Mouse (Mus musculus): ENCODE measurements at regions not wholly inside any gene's neighbourhood (a gene's known extent, or its start where the extent isn't known, plus 50 kb on each side); places are given as distances from the start of the nearest gene placed in this dataset.

- ATAC-seq (ENCODE audit: low read depth): peak; percentile 58; the same call in 1 of the 2 replicates
Measured at GRCm38 (mm10) chr2:116697542-116697941, 180.9 kb upstream of the Tmco5 start.

GRCm38 (mm10) chr2:116704705-116705104, 173.8 kb upstream of the Tmco5 start:
- H3K4me1 ChIP-seq (ENCODE audit: control insufficient read depth, insufficient read depth, low read length): no peaks in the 10 kb centered on the region
- no peak overlapping the region for H3K9ac ChIP-seq (replicated peaks; ENCODE audit: low read depth, low read length)
- no peak overlapping the region for H3K4me2 ChIP-seq (ENCODE audit: low read depth, low read length)
- H3K27ac ChIP-seq (ENCODE audit: low read depth, low read length): no peak overlapping the region
- no peak for ATAC-seq (ENCODE audit: low read depth)
- H3K27me3 ChIP-seq (ENCODE audit: control insufficient read depth, insufficient read depth, low read length): no peaks in the 10 kb centered on the region
- no peaks in the 10 kb centered on the region for H3K36me3 ChIP-seq (ENCODE audit: control insufficient read depth, insufficient read depth, low read length)
- H3K4me3 ChIP-seq (ENCODE audit: low read depth, low read length): no peak overlapping the region
- H3K9me3 ChIP-seq (ENCODE audit: control insufficient read depth, low read length): no peaks in the 10 kb centered on the region

More at GRCm38 (mm10) chr2:116697542-116697941, 180.9 kb upstream of the Tmco5 start:
- 55% methylated on average over 5 of the region's 5 CpGs for WGBS
- H3K9ac ChIP-seq (replicated peaks; ENCODE audit: low read depth, low read length): no peak overlapping the region
- no peaks in the 10 kb centered on the region for H3K36me3 ChIP-seq (ENCODE audit: control insufficient read depth, insufficient read depth, low read length)
- H3K9me3 ChIP-seq (ENCODE audit: control insufficient read depth, low read length): no peaks in the 10 kb centered on the region
- no peak overlapping the region for H3K27ac ChIP-seq (ENCODE audit: low read depth, low read length)
- H3K4me1 ChIP-seq (ENCODE audit: control insufficient read depth, insufficient read depth, low read length): no peaks in the 10 kb centered on the region
- H3K4me3 ChIP-seq (ENCODE audit: low read depth, low read length): no peak overlapping the region
- no peaks in the 10 kb centered on the region for H3K27me3 ChIP-seq (ENCODE audit: control insufficient read depth, insufficient read depth, low read length)
- H3K4me2 ChIP-seq (ENCODE audit: low read depth, low read length): no peak overlapping the region

GRCm38 (mm10) chr2:116709608-116710007, 168.9 kb upstream of the Tmco5 start:
- no peak for ATAC-seq (ENCODE audit: low read depth)
- H3K27ac ChIP-seq (ENCODE audit: low read depth, low read length): no peak overlapping the region
- H3K4me1 ChIP-seq (ENCODE audit: control insufficient read depth, insufficient read depth, low read length): no peaks in the 10 kb centered on the region
- H3K27me3 ChIP-seq (ENCODE audit: control insufficient read depth, insufficient read depth, low read length): no peaks in the 10 kb centered on the region
- no peak overlapping the region for H3K4me2 ChIP-seq (ENCODE audit: low read depth, low read length)
- 77% methylated on average over 4 of the region's 4 CpGs for WGBS
- H3K4me3 ChIP-seq (ENCODE audit: low read depth, low read length): no peak overlapping the region
- no peak overlapping the region for H3K9ac ChIP-seq (replicated peaks; ENCODE audit: low read depth, low read length)
- no peaks in the 10 kb centered on the region for H3K9me3 ChIP-seq (ENCODE audit: control insufficient read depth, low read length)
- H3K36me3 ChIP-seq (ENCODE audit: control insufficient read depth, insufficient read depth, low read length): no peaks in the 10 kb centered on the region

GRCm38 (mm10) chr2:116716529-116717201, 161.8 kb upstream of the Tmco5 start:
- Histone ChIP-seq H3K27me3 (ENCODE audit: control insufficient read depth, insufficient read depth, low read length) (no peaks in the 10 kb centered on the region), H3K4me1 (ENCODE audit: control insufficient read depth, insufficient read depth, low read length) (no peaks in the 10 kb centered on the region), H3K27ac (ENCODE audit: low read depth, low read length) (no peak overlapping the region), H3K9me3 (ENCODE audit: control insufficient read depth, low read length) (no peaks in the 10 kb centered on the region), H3K4me3 (ENCODE audit: low read depth, low read length) (no peak overlapping the region), H3K36me3 (ENCODE audit: control insufficient read depth, insufficient read depth, low read length) (no peaks in the 10 kb centered on the region), H3K9ac (replicated peaks; ENCODE audit: low read depth, low read length) (no peak overlapping the region), H3K4me2 (ENCODE audit: low read depth, low read length) (no peak overlapping the region)
- 65% methylated on average over 9 of the region's 9 CpGs for WGBS
- ATAC-seq (ENCODE audit: low read depth): peak; percentile 44; the same call in 1 of the 2 replicates

- H3K4me1 ChIP-seq (ENCODE audit: control insufficient read depth, insufficient read depth, low read length): no peaks in the 10 kb centered on the region
- H3K27ac ChIP-seq (ENCODE audit: low read depth, low read length): no peak overlapping the region
- H3K4me3 ChIP-seq (ENCODE audit: low read depth, low read length): no peak overlapping the region
- 81% methylated on average over 5 of the region's 5 CpGs for WGBS
- H3K4me2 ChIP-seq (ENCODE audit: low read depth, low read length): no peak overlapping the region
- H3K36me3 ChIP-seq (ENCODE audit: control insufficient read depth, insufficient read depth, low read length): no peaks in the 10 kb centered on the region
- H3K9ac ChIP-seq (replicated peaks; ENCODE audit: low read depth, low read length): no peak overlapping the region
- H3K9me3 ChIP-seq (ENCODE audit: control insufficient read depth, low read length): no peaks in the 10 kb centered on the region
- H3K27me3 ChIP-seq (ENCODE audit: control insufficient read depth, insufficient read depth, low read length): no peaks in the 10 kb centered on the region
- no peak for ATAC-seq (ENCODE audit: low read depth)
Measured at GRCm38 (mm10) chr2:116718637-116719036, 159.9 kb upstream of the Tmco5 start.

GRCm38 (mm10) chr2:116727591-116727990, 150.9 kb upstream of the Tmco5 start:
- H3K4me3 ChIP-seq (ENCODE audit: low read depth, low read length): no peak overlapping the region
- no peak overlapping the region for H3K9ac ChIP-seq (replicated peaks; ENCODE audit: low read depth, low read length)
- ATAC-seq (ENCODE audit: low read depth): no peak
- H3K4me2 ChIP-seq (ENCODE audit: low read depth, low read length): no peak overlapping the region
- no peaks in the 10 kb centered on the region for H3K9me3 ChIP-seq (ENCODE audit: control insufficient read depth, low read length)
- WGBS: 67% methylated on average over 1 of the region's 1 CpGs
- H3K27me3 ChIP-seq (ENCODE audit: control insufficient read depth, insufficient read depth, low read length): no peaks in the 10 kb centered on the region
- no peaks in the 10 kb centered on the region for H3K4me1 ChIP-seq (ENCODE audit: control insufficient read depth, insufficient read depth, low read length)
- H3K36me3 ChIP-seq (ENCODE audit: control insufficient read depth, insufficient read depth, low read length): no peaks in the 10 kb centered on the region
- no peak overlapping the region for H3K27ac ChIP-seq (ENCODE audit: low read depth, low read length)

GRCm38 (mm10) chr2:116735702-116736101, 142.8 kb upstream of the Tmco5 start:
- Histone ChIP-seq H3K4me1 (ENCODE audit: control insufficient read depth, insufficient read depth, low read length) (no peaks in the 10 kb centered on the region), H3K4me2 (ENCODE audit: low read depth, low read length) (no peak overlapping the region), H3K4me3 (ENCODE audit: low read depth, low read length) (no peak overlapping the region), H3K9ac (replicated peaks; ENCODE audit: low read depth, low read length) (no peak overlapping the region), H3K36me3 (ENCODE audit: control insufficient read depth, insufficient read depth, low read length) (no peaks in the 10 kb centered on the region), H3K27ac (ENCODE audit: low read depth, low read length) (no peak overlapping the region), H3K27me3 (ENCODE audit: control insufficient read depth, insufficient read depth, low read length) (no peaks in the 10 kb centered on the region), H3K9me3 (ENCODE audit: control insufficient read depth, low read length) (no peaks in the 10 kb centered on the region)
- ATAC-seq (ENCODE audit: low read depth): peak; percentile 49; the same call in 1 of the 2 replicates
- WGBS: 42% methylated on average over 3 of the region's 3 CpGs

- no peak overlapping the region for H3K4me2 ChIP-seq (ENCODE audit: low read depth, low read length)
- no peak overlapping the region for H3K4me3 ChIP-seq (ENCODE audit: low read depth, low read length)
- no peaks in the 10 kb centered on the region for H3K27me3 ChIP-seq (ENCODE audit: control insufficient read depth, insufficient read depth, low read length)
- no peaks in the 10 kb centered on the region for H3K9me3 ChIP-seq (ENCODE audit: control insufficient read depth, low read length)
- H3K4me1 ChIP-seq (ENCODE audit: control insufficient read depth, insufficient read depth, low read length): no peaks in the 10 kb centered on the region
- H3K27ac ChIP-seq (ENCODE audit: low read depth, low read length): no peak overlapping the region
- WGBS: 68% methylated on average over 15 of the region's 15 CpGs
- no peaks in the 10 kb centered on the region for H3K36me3 ChIP-seq (ENCODE audit: control insufficient read depth, insufficient read depth, low read length)
- ATAC-seq (ENCODE audit: low read depth): peak; percentile 41; the same call in 1 of the 2 replicates
- no peak overlapping the region for H3K9ac ChIP-seq (replicated peaks; ENCODE audit: low read depth, low read length)
Measured at GRCm38 (mm10) chr2:116768459-116769047, 109.9 kb upstream of the Tmco5 start.

GRCm38 (mm10) chr2:116769186-116769585, 109.3 kb upstream of the Tmco5 start:
- H3K9me3 ChIP-seq (ENCODE audit: control insufficient read depth, low read length): no peaks in the 10 kb centered on the region
- H3K27me3 ChIP-seq (ENCODE audit: control insufficient read depth, insufficient read depth, low read length): no peaks in the 10 kb centered on the region
- H3K27ac ChIP-seq (ENCODE audit: low read depth, low read length): no peak overlapping the region
- no peaks in the 10 kb centered on the region for H3K4me1 ChIP-seq (ENCODE audit: control insufficient read depth, insufficient read depth, low read length)
- H3K9ac ChIP-seq (replicated peaks; ENCODE audit: low read depth, low read length): no peak overlapping the region
- no peak overlapping the region for H3K4me3 ChIP-seq (ENCODE audit: low read depth, low read length)
- H3K36me3 ChIP-seq (ENCODE audit: control insufficient read depth, insufficient read depth, low read length): no peaks in the 10 kb centered on the region
- 81% methylated on average over 4 of the region's 4 CpGs for WGBS
- H3K4me2 ChIP-seq (ENCODE audit: low read depth, low read length): no peak overlapping the region
- ATAC-seq (ENCODE audit: low read depth): no peak
